Mouse (Mus musculus): Measurements from ENCODE around the gene Fermt3.
"Not testable (repeated sequence)": the region's sequence is repeated elsewhere in the genome, so short reads cannot be mapped to it uniquely, and the experiment has no call there.

Fermt3 gene

GRCm38 (mm10) chr19:6991166-6991565 is 28.1 kb downstream of the Fermt3 start:
- DNase-seq (ENCODE audit: low spot score in 2 of 2): not testable (repeated sequence)

DNA sequence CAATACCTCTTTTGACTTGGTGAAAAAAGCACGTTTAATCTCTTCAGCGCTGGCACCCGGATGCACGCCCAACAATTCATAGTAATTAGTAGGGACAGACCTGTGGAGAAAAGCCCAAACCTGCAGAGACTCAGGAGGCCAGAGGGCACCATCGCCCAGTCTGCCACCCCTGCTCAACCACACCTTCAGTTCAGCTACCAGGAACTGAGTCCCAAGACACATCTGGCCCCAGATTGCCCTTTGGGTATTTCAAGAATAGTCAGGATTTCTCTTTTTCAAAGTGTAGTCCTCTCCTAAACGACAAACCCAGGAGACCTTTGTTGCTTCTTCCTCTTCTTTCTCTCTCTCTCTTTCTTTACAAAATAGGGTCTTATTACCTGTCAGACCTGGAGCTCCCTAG is 28.6 kb downstream of the Fermt3 start:
- DNase-seq (ENCODE audit: low spot score in 2 of 2): no peak

GRCm38 (mm10) chr19:6989251-6989650 is 30.0 kb downstream of the Fermt3 start:
- no peak for DNase-seq (ENCODE audit: low spot score in 2 of 2)

DNA sequence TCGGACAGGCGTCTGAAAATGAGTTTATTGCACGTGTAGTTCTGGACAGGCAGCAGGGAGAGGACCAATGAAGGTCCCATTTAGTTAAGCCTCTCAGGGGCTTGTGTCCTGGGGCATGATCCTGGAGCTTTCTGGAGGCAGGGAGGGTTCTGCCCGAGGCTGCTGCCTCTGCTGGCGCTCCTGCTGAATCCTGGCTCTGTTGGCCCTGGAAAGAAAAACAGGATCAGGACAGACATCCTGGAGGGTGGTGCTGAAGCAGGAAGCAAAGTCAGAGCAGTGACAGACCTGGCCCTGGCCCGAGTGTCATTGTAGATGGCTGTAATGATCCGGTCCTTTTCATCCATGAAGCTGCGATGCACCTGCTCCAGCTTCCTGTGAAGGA is 31.4 kb downstream of the Fermt3 start:
- no peak for DNase-seq (ENCODE audit: low spot score in 2 of 2)

DNA sequence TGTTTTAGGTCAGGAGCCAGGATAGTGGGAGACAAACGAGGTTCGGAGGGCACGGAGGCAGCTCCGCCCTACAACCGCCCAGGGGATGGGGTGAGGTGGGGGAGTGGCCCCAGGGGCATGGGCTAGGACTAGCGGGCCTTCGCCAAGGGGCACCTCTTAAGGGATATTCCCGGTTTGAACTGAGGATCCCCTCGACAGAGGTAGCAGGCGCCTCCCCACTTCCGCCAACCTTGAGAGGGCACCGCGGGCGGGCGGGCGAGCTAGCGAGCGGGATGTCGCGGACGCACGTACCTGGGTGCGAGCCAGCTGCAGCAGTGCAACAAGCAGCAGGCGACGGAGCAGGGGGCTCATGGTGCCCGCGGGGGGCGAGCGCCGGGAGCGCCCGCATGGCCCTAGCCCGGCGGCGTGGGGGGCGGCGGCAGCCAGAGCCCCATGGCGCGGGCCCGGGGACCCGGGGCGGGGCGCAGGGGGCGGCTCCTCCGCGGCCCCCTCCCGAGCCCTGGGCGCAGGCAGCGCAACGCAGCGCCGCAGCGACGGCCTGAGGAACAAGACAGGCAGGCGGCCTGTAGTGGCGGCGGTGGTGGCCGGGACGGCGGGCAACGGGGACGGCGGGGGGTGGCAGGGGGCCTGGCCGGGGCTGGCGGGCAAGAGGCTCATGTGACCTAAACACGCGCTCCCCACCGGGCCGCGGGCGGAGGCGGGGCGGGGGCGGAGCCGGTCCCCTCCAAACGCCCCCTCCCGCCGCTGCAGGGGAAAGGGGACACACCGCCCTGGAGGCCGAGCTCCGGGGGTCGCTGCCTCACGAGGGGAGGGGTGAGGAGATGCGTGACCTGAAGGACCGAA is 32.0 kb downstream of the Fermt3 start, which contains the start of gene Vegfb:
TSS of gene Vegfb (minus strand) at position 591 of the 843 bp plus-strand sequence.
- DNase-seq (ENCODE audit: low spot score in 2 of 2): peak in 1 of 2 experiments; percentile 63

- DNase-seq (ENCODE audit: low spot score in 2 of 2): no peak
These were observed 33.1 kb downstream of the Fermt3 start for GRCm38 (mm10) chr19:6985951-6986708.

DNA sequence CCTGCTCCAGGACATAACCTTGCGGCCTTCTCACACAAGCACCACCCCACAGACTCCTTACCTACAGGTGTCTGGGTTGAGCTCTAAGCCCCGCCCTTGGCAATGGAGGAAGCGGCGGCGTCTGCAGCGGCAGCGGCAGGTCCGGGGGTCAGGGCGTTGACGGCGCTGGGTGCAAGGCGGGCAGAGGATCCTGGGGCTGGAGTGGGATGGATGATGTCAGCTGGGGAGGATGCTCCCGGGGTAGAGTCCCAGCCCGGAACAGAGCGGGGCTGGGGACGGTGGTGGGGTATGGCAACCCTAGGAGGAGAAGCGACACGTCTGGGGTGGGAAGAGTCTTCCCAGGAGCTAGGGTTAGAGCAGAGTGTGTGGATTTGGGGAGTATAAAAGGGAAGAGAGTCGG is 34.0 kb downstream of the Fermt3 start:
- DNase-seq (ENCODE audit: low spot score in 2 of 2): no peak

DNA sequence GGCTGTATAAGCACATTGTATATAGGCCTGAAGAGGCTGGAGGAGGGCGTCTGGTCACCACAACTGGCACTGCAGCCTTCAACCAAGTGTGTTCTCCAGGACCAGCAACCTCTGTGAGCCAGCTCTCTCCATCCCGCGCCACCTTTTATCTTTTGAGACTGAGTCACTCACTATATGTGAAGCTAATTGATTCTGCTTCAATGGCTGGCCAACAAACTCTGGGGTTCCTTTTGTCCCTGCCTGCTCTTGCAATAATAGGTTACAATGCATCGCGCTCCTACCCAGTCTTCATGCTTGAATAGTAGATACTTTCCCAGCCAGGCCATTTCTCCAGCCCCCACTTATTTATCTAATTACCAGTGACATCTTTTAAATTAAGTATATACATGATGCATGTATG is 35.6 kb downstream of the Fermt3 start:
- DNase-seq (ENCODE audit: low spot score in 2 of 2): no peak

DNA sequence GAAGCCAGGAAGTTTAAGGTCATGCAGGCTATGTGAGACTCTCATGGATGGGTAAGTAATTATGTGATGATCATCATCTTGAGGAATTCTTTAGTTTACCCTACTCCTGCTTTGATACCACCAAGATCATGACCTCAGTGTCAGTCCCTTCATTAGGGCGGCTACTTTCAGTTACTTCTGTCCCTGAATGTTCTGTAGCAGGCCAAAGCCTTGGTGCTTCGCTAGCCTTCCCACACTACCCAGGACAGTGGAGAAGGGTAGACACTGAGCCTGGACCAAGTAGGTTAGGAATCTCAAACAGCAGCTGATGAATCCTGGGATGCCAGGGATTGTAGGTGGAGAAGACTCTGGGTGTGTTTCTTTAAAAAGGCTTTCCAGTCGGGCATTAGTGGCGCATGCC is 37.8 kb downstream of the Fermt3 start:
- no peak for DNase-seq (ENCODE audit: low spot score in 2 of 2)

- peak; percentile 97 to 99 for DNase-seq (ENCODE audit: low spot score in 2 of 2)
These were observed 38.7 kb downstream of the Fermt3 start, which contains the start of gene Fkbp2 for GRCm38 (mm10) chr19:6980381-6981093. Fkbp2 (minus strand) TSS chr19:6980501.

DNA sequence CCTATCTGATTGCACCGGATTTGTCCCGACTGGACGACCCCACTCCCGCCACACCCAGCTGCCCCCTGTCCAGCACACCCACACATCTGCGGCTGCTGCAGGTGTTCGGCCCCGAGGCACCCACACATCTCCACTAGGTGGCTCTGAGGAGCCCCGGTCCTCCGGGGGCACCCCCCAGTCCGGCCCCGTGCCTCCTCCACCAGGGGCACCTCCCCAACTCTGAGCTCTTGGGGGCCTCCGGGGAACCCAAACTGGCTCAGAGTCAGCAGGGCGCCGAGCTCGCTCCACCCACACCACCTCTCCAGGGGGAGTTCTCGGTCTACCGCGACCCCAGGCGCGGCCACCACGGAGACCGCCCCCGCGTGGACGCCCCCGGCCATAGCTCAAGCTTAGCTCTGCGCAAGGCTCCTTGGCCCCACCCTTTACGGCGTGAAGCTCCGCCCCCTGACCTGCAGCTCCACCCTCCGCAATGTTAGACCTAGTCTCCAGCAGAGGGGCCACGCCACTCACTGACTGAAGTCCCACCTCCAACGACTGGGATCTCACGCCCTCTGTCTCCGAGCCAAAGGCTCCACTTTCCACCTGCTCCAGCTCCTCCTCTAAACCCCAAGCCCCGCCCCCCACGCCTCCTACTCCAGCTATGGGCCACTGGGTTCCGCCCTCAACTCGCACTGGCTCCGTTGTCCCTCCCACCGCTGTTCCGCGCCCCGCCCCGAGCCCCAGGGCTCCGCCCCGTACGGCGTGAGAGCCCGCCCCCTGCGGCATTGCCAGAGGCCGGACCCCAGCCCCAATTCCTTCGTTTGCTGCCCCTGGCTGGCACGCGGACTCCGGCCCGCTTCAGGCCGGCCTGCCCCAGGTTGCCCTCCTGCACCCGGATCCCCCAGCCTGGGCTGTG is 39.5 kb downstream of the Fermt3 start:
- peak; percentile 99 for DNase-seq (ENCODE audit: low spot score in 2 of 2)

GRCm38 (mm10) chr19:6979001-6979479 is 40.2 kb downstream of the Fermt3 start:
- peak in 1 of 2 experiments; percentile 75 for DNase-seq (ENCODE audit: low spot score in 2 of 2)

DNA sequence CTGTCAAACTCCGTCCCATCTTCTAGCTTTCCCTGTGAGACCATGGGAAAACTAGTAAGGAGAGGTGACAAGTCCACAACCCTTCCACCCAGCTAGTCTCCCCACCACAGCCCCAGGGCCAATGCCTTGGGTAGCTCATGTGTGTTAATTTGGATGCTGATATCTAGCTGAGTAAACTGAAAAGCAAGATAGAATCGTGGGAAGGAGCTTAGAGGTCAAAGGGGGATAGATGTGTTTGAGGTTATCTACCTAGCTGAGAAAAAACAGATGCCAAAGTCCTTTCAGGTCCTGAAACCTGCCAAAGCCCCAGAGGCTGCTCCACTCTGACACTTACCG is 40.7 kb downstream of the Fermt3 start:
- DNase-seq (ENCODE audit: low spot score in 2 of 2): no peak

- DNase-seq (ENCODE audit: low spot score in 2 of 2): no peak
These were observed 41.3 kb downstream of the Fermt3 start for GRCm38 (mm10) chr19:6977759-6978638.

DNA sequence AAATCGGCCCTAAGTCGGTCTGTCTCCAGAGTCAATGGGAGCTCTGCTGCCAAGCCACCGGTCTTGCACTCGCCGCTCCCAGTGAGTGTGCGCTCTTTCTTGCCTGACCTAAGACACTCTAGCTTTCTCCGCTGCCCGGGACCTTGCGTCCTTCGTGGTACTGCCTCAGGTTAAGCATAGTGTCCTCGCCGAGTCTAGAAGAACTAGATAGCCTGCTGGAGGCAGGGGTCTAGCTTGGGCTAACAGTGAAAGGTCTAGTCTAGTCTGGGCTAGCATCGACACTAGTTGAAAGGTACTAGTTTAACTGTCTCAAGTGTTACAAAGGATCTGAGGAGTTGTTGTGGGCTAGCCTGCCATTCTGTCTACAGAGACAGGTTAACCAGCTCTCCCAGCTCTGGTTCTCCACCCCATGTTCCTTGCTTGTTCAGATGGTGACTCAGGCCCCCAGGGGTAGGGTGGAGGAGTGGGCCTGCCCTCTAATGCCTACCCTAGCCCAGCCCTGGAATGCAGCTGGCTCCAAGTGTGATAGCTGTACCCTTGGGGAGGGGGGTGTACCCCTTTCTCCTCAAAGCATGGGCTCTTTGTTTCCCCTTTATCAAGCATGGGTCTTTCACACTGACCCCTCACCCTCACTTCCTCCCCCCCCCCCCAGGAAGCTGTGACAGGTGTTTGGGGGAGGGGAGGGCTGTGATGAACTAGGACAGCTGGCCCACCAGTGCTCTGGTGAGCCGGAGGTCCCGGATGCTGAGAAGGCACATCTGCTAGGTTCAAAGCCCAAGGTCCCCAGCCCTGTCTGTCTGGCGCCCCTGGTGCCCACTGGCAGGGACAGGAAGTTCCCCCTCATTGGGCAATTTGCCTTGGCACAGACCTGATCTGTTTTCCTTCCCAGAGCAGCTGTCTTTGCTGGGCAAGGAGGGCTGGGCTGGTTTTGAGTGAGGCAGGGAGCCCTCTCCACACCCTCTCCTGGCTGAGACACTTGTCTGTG is 43.4 kb downstream of the Fermt3 start, which contains the start of gene Plcb3:
TSS of gene Plcb3 (minus strand) at position 934 of the 985 bp plus-strand sequence.
- peak; percentile 77 to 85 for DNase-seq (ENCODE audit: low spot score in 2 of 2)

- peak; percentile 68 to 78 for DNase-seq (ENCODE audit: low spot score in 2 of 2)
These were observed 44.8 kb downstream of the Fermt3 start, which contains the start of gene Ppp1r14b for GRCm38 (mm10) chr19:6974211-6975205. Ppp1r14b (plus strand) TSS chr19:6974968.

- DNase-seq (ENCODE audit: low spot score in 2 of 2): no peak
These were observed 45.6 kb downstream of the Fermt3 start for GRCm38 (mm10) chr19:6973581-6974190.

All from frontal cortex, postnatal 10 days (tissue).